Mouse (Mus musculus): ENCODE measurements around the gene Prss27. TPM values are rescaled to one million over a fixed set of nuclear protein-coding genes. Genes with fewer than 3 reads are reported as not detected.
"Not testable (repeated sequence)": the region's sequence is repeated elsewhere in the genome, so short reads cannot be mapped to it uniquely, and the experiment has no call there.

The Prss27 gene
- polyA plus RNA-seq, 1 experiment from 2014 or later, result not detected

- Histone ChIP-seq H3K9me3 (replicated peaks) (no peaks in the 10 kb centered on the region), H3K27ac (peak within 1 kb of the TSS; percentile 67), H3K27me3 (replicated peaks) (no peaks in the 10 kb centered on the region), H3K4me1 (peaks cover 16% of the 10 kb centered on the region), H3K9ac (peak within 1 kb of the TSS; percentile 88), H3K36me3 (peaks cover 20% of the 10 kb centered on the region), H3K4me3 (peak within 1 kb of the TSS; percentile 90), H3K4me2 (peak within 1 kb of the TSS; percentile 84)
- peak; percentile 97 for ATAC-seq
- under 1% methylated on average over 62 of the region's 62 CpGs for WGBS (ENCODE audit: insufficient replicate concordance)
Measured at GRCm38 (mm10) chr17:24072919-24073696, 35.2 kb downstream of the Prss27 start, which contains the start of gene Kctd5. Gene Kctd5 (minus strand): TSS chr17:24073485.

GRCm38 (mm10) chr17:24077101-24077500, 39.2 kb downstream of the Prss27 start:
- no peak overlapping the region for H3K4me2 ChIP-seq
- ATAC-seq, result no peak

GRCm38 (mm10) chr17:24084593-24084992, 46.6 kb downstream of the Prss27 start:
- Histone ChIP-seq H3K27ac (no peak overlapping the region), H3K36me3 (peaks cover 84% of the 10 kb centered on the region), H3K9ac (no peak overlapping the region), H3K9me3 (replicated peaks) (no peaks in the 10 kb centered on the region), H3K4me2 (no peak overlapping the region), H3K27me3 (replicated peaks) (no peaks in the 10 kb centered on the region), H3K4me1 (no peaks in the 10 kb centered on the region), H3K4me3 (no peak overlapping the region)
- 42% methylated on average over 1 of the region's 1 CpGs for WGBS (ENCODE audit: insufficient replicate concordance)
- ATAC-seq, result no peak

More at GRCm38 (mm10) chr17:24077101-24077500, 39.2 kb downstream of the Prss27 start:
- no peak overlapping the region for H3K4me3 ChIP-seq
- peaks cover 47% of the 10 kb centered on the region for H3K36me3 ChIP-seq
- no peak overlapping the region for H3K27ac ChIP-seq
- WGBS (ENCODE audit: insufficient replicate concordance), result 69% methylated on average over 2 of the region's 2 CpGs
- H3K9me3 ChIP-seq (replicated peaks), result no peaks in the 10 kb centered on the region
- no peak overlapping the region for H3K9ac ChIP-seq
- peaks cover 7% of the 10 kb centered on the region for H3K4me1 ChIP-seq
- no peaks in the 10 kb centered on the region for H3K27me3 ChIP-seq (replicated peaks)

GRCm38 (mm10) chr17:24086399-24086798, 48.5 kb downstream of the Prss27 start:
- not testable (repeated sequence) for H3K4me1 ChIP-seq; H3K27ac ChIP-seq; H3K9me3 ChIP-seq (replicated peaks); H3K4me2 ChIP-seq; H3K27me3 ChIP-seq (replicated peaks); ATAC-seq; H3K9ac ChIP-seq; H3K4me3 ChIP-seq
- H3K36me3 ChIP-seq, result peaks cover 90% of the 10 kb centered on the region
- 93% methylated on average over 4 of the region's 4 CpGs for WGBS (ENCODE audit: insufficient replicate concordance)

GRCm38 (mm10) chr17:24090575-24090974, 52.6 kb downstream of the Prss27 start:
- H3K4me3 ChIP-seq, result no peak overlapping the region
- H3K36me3 ChIP-seq, result peaks cover 95% of the 10 kb centered on the region

More at GRCm38 (mm10) chr17:24090575-24090974, 52.6 kb downstream of the Prss27 start:
- no peak overlapping the region for H3K9ac ChIP-seq
- no peaks in the 10 kb centered on the region for H3K4me1 ChIP-seq
- no peak overlapping the region for H3K4me2 ChIP-seq
- H3K27me3 ChIP-seq (replicated peaks), result no peaks in the 10 kb centered on the region
- H3K27ac ChIP-seq, result no peak overlapping the region
- ATAC-seq, result no peak
- WGBS (ENCODE audit: insufficient replicate concordance), result 83% methylated on average over 1 of the region's 1 CpGs
- H3K9me3 ChIP-seq (replicated peaks), result no peaks in the 10 kb centered on the region

Small RNAs within 50 kb of the gene (microRNA-seq; reads per million reads assigned to microRNA genes)
- gene Gm27700, result not detected

Other genes with a start within 250 kb of the Prss27 start
- gene Srrm2, start 247.6 kb upstream of the Prss27 start, polyA plus RNA-seq (2016; fragmentation: Nextera tagmentation; extraction: Ambion mirVana), result 334 and 339 TPM in 2 replicates
- gene Elob, start 209.0 kb upstream of the Prss27 start, polyA plus RNA-seq (2016; fragmentation: Nextera tagmentation; extraction: Ambion mirVana), result 588 and 602 TPM in 2 replicates
- not detected in 2 replicates for gene Prss33, start 202.1 kb upstream of the Prss27 start, polyA plus RNA-seq (2016; fragmentation: Nextera tagmentation; extraction: Ambion mirVana)
- not detected in 2 replicates for gene Prss32, start 194.3 kb upstream of the Prss27 start, polyA plus RNA-seq (2016; fragmentation: Nextera tagmentation; extraction: Ambion mirVana)
- gene Prss41, start 194.0 kb upstream of the Prss27 start, polyA plus RNA-seq (2016; fragmentation: Nextera tagmentation; extraction: Ambion mirVana), result 0.32 and 0.45 TPM in 2 replicates
- gene Prss21, start 170.1 kb upstream of the Prss27 start, polyA plus RNA-seq (2016; fragmentation: Nextera tagmentation; extraction: Ambion mirVana), result not detected in 2 replicates
- not detected in 2 replicates for gene Dcpp1, start 157.3 kb upstream of the Prss27 start, polyA plus RNA-seq (2016; fragmentation: Nextera tagmentation; extraction: Ambion mirVana)
- gene Dcpp2, start 157.3 kb upstream of the Prss27 start, polyA plus RNA-seq (2016; fragmentation: Nextera tagmentation; extraction: Ambion mirVana), result not detected in 2 replicates
- not detected in 2 replicates for gene Dcpp3, start 120.7 kb upstream of the Prss27 start, polyA plus RNA-seq (2016; fragmentation: Nextera tagmentation; extraction: Ambion mirVana)
- not detected in 2 replicates for gene Sbp, start 96.5 kb upstream of the Prss27 start, polyA plus RNA-seq (2016; fragmentation: Nextera tagmentation; extraction: Ambion mirVana)
- gene Sbpl, start 82.9 kb upstream of the Prss27 start, polyA plus RNA-seq (2016; fragmentation: Nextera tagmentation; extraction: Ambion mirVana), result not detected in 2 replicates
- gene Prss30, start 57.6 kb upstream of the Prss27 start, polyA plus RNA-seq (2016; fragmentation: Nextera tagmentation; extraction: Ambion mirVana), result not detected in 2 replicates
- gene Prss22, start 40.0 kb upstream of the Prss27 start, polyA plus RNA-seq (2016; fragmentation: Nextera tagmentation; extraction: Ambion mirVana), result not detected in 2 replicates
- gene Kctd5, start 35.3 kb downstream of the Prss27 start, polyA plus RNA-seq (2016; fragmentation: Nextera tagmentation; extraction: Ambion mirVana), result 27.7 and 29.1 TPM in 2 replicates
- 31.4 and 34.9 TPM in 2 replicates for gene Pdpk1, start 112.8 kb downstream of the Prss27 start, polyA plus RNA-seq (2016; fragmentation: Nextera tagmentation; extraction: Ambion mirVana)
- gene Amdhd2, start 125.6 kb downstream of the Prss27 start, polyA plus RNA-seq (2016; fragmentation: Nextera tagmentation; extraction: Ambion mirVana), result 20.9 and 22.7 TPM in 2 replicates
- gene Atp6v0c, start 131.6 kb downstream of the Prss27 start, polyA plus RNA-seq (2016; fragmentation: Nextera tagmentation; extraction: Ambion mirVana), result 371 and 388 TPM in 2 replicates
- 11.1 and 11.9 TPM in 2 replicates for gene Tbc1d24, start 167.4 kb downstream of the Prss27 start, polyA plus RNA-seq (2016; fragmentation: Nextera tagmentation; extraction: Ambion mirVana)
- 2.1 and 2.7 TPM in 2 replicates for gene Ntn3, start 171.4 kb downstream of the Prss27 start, polyA plus RNA-seq (2016; fragmentation: Nextera tagmentation; extraction: Ambion mirVana)
- 12.3 and 12.6 TPM in 2 replicates for gene Tedc2, start 182.7 kb downstream of the Prss27 start, polyA plus RNA-seq (2016; fragmentation: Nextera tagmentation; extraction: Ambion mirVana)
- 93.7 and 95.4 TPM in 2 replicates for gene Ccnf, start 213.3 kb downstream of the Prss27 start, polyA plus RNA-seq (2016; fragmentation: Nextera tagmentation; extraction: Ambion mirVana)